Mouse (Mus musculus): ENCODE results near the gene Tmem45a.
"Not testable (repeated sequence)": the region's sequence is repeated elsewhere in the genome, so short reads cannot be mapped to it uniquely, and the experiment has no call there.

GRCm38 (mm10) chr16:56902206-56902605 lies 16.2 kb upstream of the Tmem45a start:
- not testable (repeated sequence) for TF ChIP-seq POLR2A, CTCF (IDR thresholded peaks at IDR 0.05; ENCODE audit: extremely low read depth, insufficient read depth, low read length)
